Mouse (Mus musculus): Measurements from ENCODE around the gene Eefsec.

- TF ChIP-seq CTCF (IDR thresholded peaks at IDR 0.05; ENCODE audit: insufficient read depth, low read depth, low read length) (no peak), POLR2A (IDR thresholded peaks at IDR 0.05; ENCODE audit: insufficient read depth, low read depth, low read length) (no peak)
These were observed 90.5 kb downstream of the Eefsec start for GRCm38 (mm10) chr6:88355866-88356265.
